Mouse (Mus musculus) lung, embryonic 14.5 days (tissue): ENCODE data around the gene Ttc5. TPM values are rescaled to one million over a fixed set of nuclear protein-coding genes. Genes with fewer than 3 reads are reported as not detected.
A peak's percentile ranks its signal among the peaks of the same experiment; 100 is the strongest.

Experiments
- ATAC-seq: fragments of 200-750 bp; cut with Nextera tagmentation; 2 replicates; pipeline ENCODE4 v1.8.0; 2017; ENCODE audit warnings: mild to moderate bottlenecking, moderate TSS enrichment, moderate library complexity; ENCODE audit not compliant: insufficient read depth
- DNase-seq: peaks from one replicate; pipeline ENCODE4 v3.0.0-alpha.2; 2015
- H3K27ac ChIP-seq: fragments of 300-500 bp; sonication (generic); 2 replicates; pipeline ENCODE4 v1.5.1; 2014; ENCODE audit warnings: low read depth, mild to moderate bottlenecking, moderate library complexity
- H3K27me3 ChIP-seq: fragments of 300-500 bp; sonication (generic); 2 replicates; pipeline ENCODE4 v1.6.1; 2014; ENCODE audit warnings: low read length, control low read depth; ENCODE audit not compliant: insufficient read depth
- H3K36me3 ChIP-seq: fragments of 300-500 bp; sonication (generic); 2 replicates; pipeline ENCODE4 v1.6.1; 2014; ENCODE audit warnings: control low read depth; ENCODE audit not compliant: insufficient read depth
- H3K4me1 ChIP-seq: fragments of 300-500 bp; sonication (generic); 2 replicates; pipeline ENCODE4 v1.6.1; 2014; ENCODE audit warnings: antibody characterized with exemption, control low read depth; ENCODE audit not compliant: insufficient read depth
- H3K4me2 ChIP-seq: fragments of 300-500 bp; sonication (generic); 2 replicates; pipeline ENCODE4 v1.6.1; 2014; ENCODE audit warnings: mild to moderate bottlenecking
- H3K4me3 ChIP-seq: fragments of 300-500 bp; sonication (generic); 2 replicates; pipeline ENCODE4 v1.5.1; 2014; ENCODE audit warnings: low read depth, low read length
- H3K9ac ChIP-seq: fragments of 300-500 bp; sonication (generic); 2 replicates; pipeline ENCODE4 v1.6.1; 2014
- H3K9me3 ChIP-seq: fragments of 300-500 bp; sonication (generic); 2 replicates; pipeline ENCODE4 v1.6.1; 2016; ENCODE audit warnings: low read depth, low read length, control low read depth
- CTCF ChIP-seq: IDR thresholded peaks from 2 replicates; pipeline ENCODE4 v1.5.1; 2016; ENCODE audit warnings: antibody characterized with exemption, low read depth
- WGBS: fragments of 180-500 bp; shearing (Covaris S2); extraction: QIAGEN DNeasy Blood & Tissue Kit; methylation state at CpG from one replicate; pipeline ENCODE4 v1.1.7; 2014; 5-methylcytosine and 5-hydroxymethylcytosine counted together
- polyA plus RNA-seq: library from polyadenylated mRNA; unstranded; fragments of >200 nt; fragmentation: Nextera tagmentation; extraction: Ambion mirVana; gene quantifications from 2 replicates; pipeline ENCODE4 v1.2.1, GENCODE M21; 2014

Ttc5 gene
- polyA plus RNA-seq: 68.3 and 68.6 TPM in 2 replicates

- DNase-seq (peak; percentile 95), ATAC-seq (peak; percentile 98)
- Histone ChIP-seq H3K4me1 (no peaks in the 10 kb centered on the region; the same call in 1 of the 2 replicates), H3K4me2 (peak within 1 kb of the TSS; percentile 73), H3K36me3 (peaks cover 13% of the 10 kb centered on the region; the same call in 1 of the 2 replicates), H3K27me3 (no peaks in the 10 kb centered on the region), H3K9me3 (no peaks in the 10 kb centered on the region), H3K9ac (peak within 1 kb of the TSS; percentile 65), H3K4me3 (peak within 1 kb of the TSS; percentile 75), H3K27ac (peak within 1 kb of the TSS; percentile 46; the same call in 1 of the 2 replicates)
- WGBS: under 1% methylated on average over 21 of the region's 21 CpGs
- TF ChIP-seq CTCF: peak; percentile 91
These were observed at the start of gene Ttc5 for GRCm38 (mm10) chr14:50785251-50785637. Ttc5 (minus strand) TSS chr14:50785519.

DNA sequence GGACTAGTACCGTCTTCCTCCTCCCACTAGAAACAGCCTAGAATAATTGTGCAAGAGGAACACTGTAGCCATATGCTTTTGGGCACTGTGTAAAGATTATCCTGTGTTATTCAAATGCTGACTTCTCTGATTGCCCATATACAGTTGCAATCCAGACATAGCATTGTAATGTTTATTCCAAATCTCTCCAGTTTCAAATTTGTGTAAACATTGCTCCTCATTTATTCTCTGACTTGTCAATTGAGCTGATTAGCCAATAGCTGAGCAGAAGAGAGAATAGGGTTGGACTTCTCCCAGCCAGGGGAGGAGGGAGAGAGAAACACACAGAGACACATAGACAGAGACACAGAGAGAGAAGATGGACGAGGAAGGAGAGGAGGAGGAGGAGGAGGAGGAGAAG, 49.1 kb upstream of the Ttc5 start:
- WGBS: 36% methylated on average over 2 of the region's 2 CpGs
- H3K4me2 ChIP-seq: 0 out of 2 replicates have a peak overlapping the region, but pooled peaks have one; percentile 8
- no peaks in the 10 kb centered on the region for H3K9me3 ChIP-seq
- peak overlapping the region; percentile 76 for H3K27ac ChIP-seq
- no peaks in the 10 kb centered on the region for H3K4me1 ChIP-seq
- H3K27me3 ChIP-seq: no peaks in the 10 kb centered on the region
- no peak overlapping the region for H3K4me3 ChIP-seq
- H3K36me3 ChIP-seq: no peaks in the 10 kb centered on the region
- peak; percentile 80 for DNase-seq
- no peak overlapping the region for H3K9ac ChIP-seq
- no peak for TF ChIP-seq CTCF
- peak; percentile 82 for ATAC-seq

- WGBS: 73% methylated on average over 10 of the region's 10 CpGs
- ATAC-seq (peak; percentile 63), DNase-seq (peak; percentile 25)
- peak overlapping the region; percentile 76 for H3K27ac ChIP-seq
- H3K9me3 ChIP-seq: no peaks in the 10 kb centered on the region
- H3K36me3 ChIP-seq: peaks cover 2% of the 10 kb centered on the region; the same call in 1 of the 2 replicates
- H3K9ac ChIP-seq: no peak overlapping the region
- H3K4me2 ChIP-seq: no peak overlapping the region
- no peak overlapping the region for H3K4me3 ChIP-seq
- H3K27me3 ChIP-seq: no peaks in the 10 kb centered on the region
- H3K4me1 ChIP-seq: no peaks in the 10 kb centered on the region
- no peak for TF ChIP-seq CTCF
These were observed 48.6 kb upstream of the Ttc5 start for GRCm38 (mm10) chr14:50833964-50834363.

DNA sequence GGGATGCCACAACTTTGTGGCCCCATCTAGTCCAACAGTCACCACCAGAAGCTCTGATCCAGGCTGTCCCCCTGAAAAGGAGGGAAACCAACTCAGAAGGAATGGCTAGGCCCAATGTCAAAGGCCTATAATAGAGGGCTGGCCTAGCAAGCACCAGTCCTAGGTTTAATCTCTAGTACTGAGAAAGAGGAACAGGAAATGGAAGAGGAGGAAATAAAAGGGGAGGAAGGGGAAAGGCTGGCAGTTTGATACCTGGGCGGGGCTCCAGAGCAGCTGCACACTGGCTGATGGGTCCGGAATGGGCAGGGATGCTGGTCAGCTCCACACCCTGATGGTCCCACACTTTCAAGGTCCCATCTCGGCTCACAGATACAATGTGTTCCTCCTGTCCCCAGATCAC, 44.6 kb upstream of the Ttc5 start:
- WGBS: 72% methylated on average over 3 of the region's 3 CpGs
- no peak for TF ChIP-seq CTCF
- Histone ChIP-seq H3K27me3 (no peaks in the 10 kb centered on the region), H3K4me3 (no peak overlapping the region), H3K36me3 (peaks cover 6% of the 10 kb centered on the region; the same call in 1 of the 2 replicates), H3K4me2 (no peak overlapping the region), H3K4me1 (no peaks in the 10 kb centered on the region), H3K9ac (no peak overlapping the region), H3K9me3 (no peaks in the 10 kb centered on the region), H3K27ac (no peak overlapping the region)
- DNase-seq (no peak), ATAC-seq (no peak)

DNA sequence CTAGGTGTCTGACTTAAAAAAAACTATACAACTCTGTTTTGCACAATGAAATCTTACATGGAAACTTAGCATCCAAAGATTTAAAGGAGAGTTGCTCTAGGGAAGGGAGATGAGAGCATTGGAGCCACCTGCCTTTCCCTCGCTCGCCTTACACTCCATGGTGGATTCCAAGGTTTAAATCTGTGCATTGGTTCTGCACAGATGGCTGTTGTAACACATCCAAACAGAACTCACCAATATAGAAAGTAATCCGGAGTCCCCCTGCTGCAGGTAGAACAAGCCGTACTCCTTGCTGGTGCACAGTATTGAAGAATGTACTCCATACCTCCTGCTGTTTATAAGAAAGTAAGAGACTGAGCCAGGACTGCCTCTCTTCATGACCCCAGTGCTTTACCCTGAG, 41.3 kb upstream of the Ttc5 start:
- no peak for TF ChIP-seq CTCF
- WGBS: 78% methylated on average over 4 of the region's 4 CpGs

DNA sequence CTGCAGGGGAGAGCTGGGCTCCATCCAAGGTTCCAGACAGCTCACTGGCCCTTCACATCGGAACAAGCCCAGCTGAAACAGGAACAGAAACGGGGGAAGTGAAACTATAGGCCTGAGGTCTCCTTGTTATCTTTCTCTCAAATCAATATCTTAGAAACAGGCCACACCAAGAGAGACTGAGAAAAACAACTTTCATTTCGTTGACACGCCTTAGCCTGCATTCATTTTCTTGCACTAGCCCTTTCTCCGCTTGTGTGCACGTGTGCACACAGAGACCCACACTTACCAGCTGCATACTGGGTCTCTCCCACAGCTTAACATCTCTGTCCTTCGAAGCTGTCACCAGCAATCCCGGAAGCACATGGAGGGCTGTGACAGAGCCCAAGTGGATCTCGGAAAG, 38.9 kb upstream of the Ttc5 start:
- WGBS: 88% methylated on average over 9 of the region's 9 CpGs
- H3K4me1 ChIP-seq: no peaks in the 10 kb centered on the region
- no peaks in the 10 kb centered on the region for H3K27me3 ChIP-seq
- TF ChIP-seq CTCF: no peak
- no peak for ATAC-seq
- peaks cover 52% of the 10 kb centered on the region for H3K36me3 ChIP-seq
- no peaks in the 10 kb centered on the region for H3K9me3 ChIP-seq
- H3K27ac ChIP-seq: no peak overlapping the region
- H3K4me2 ChIP-seq: no peak overlapping the region
- H3K9ac ChIP-seq: no peak overlapping the region
- DNase-seq: peak; percentile 9
- H3K4me3 ChIP-seq: no peak overlapping the region

More for the DNA sequence above, 41.3 kb upstream of the Ttc5 start:
- H3K27ac ChIP-seq: no peak overlapping the region
- H3K9me3 ChIP-seq: no peaks in the 10 kb centered on the region
- peaks cover 30% of the 10 kb centered on the region for H3K36me3 ChIP-seq
- DNase-seq (no peak), ATAC-seq (no peak)
- H3K9ac ChIP-seq: no peak overlapping the region
- H3K4me2 ChIP-seq: no peak overlapping the region
- no peaks in the 10 kb centered on the region for H3K27me3 ChIP-seq
- no peaks in the 10 kb centered on the region for H3K4me1 ChIP-seq
- H3K4me3 ChIP-seq: no peak overlapping the region

DNA sequence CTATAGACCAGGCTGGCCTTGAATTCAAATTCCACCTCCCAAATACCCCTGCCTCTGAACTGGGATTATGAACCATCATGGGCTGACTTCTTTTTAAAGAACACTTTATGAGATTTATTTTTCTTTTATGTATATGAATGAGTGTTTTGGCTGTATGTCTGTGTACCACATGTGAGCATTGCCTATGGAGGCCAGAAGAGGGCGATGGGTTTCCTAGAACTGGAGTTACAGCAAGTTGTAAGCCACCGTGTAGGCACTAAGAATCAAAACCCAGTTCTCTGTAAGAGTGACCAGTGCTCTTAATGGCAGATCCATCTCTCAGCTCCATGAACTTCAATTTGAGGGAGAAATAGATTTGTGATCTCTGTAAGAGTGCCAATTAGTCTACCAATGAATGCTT, 37.9 kb upstream of the Ttc5 start:
- Histone ChIP-seq H3K4me1 (no peaks in the 10 kb centered on the region), H3K36me3 (peaks cover 55% of the 10 kb centered on the region)
- ATAC-seq: no peak

More for the DNA sequence above, 37.9 kb upstream of the Ttc5 start:
- 0 out of 2 replicates have a peak, but pooled peaks have one; percentile 20 for TF ChIP-seq CTCF
- no peak overlapping the region for H3K27ac ChIP-seq
- H3K9me3 ChIP-seq: no peaks in the 10 kb centered on the region
- peak; percentile 6 for DNase-seq
- no peak overlapping the region for H3K4me2 ChIP-seq
- 83% methylated on average over 2 of the region's 2 CpGs for WGBS
- no peak overlapping the region for H3K9ac ChIP-seq
- H3K4me3 ChIP-seq: no peak overlapping the region
- H3K27me3 ChIP-seq: no peaks in the 10 kb centered on the region
